Mouse (Mus musculus) adrenal gland, adult 2 months (tissue): ENCODE measurements at regions not wholly inside any gene's neighbourhood (a gene's known extent, or its start where the extent isn't known, plus 50 kb on each side); places are given as distances from the start of the nearest gene placed in this dataset.
"Not testable (repeated sequence)": the region's sequence is repeated elsewhere in the genome, so short reads cannot be mapped to it uniquely, and the experiment has no call there.

ENCODE experiments used
- DNase-seq: peaks from one replicate; pipeline ENCODE4 v3.0.0; 2021

DNA sequence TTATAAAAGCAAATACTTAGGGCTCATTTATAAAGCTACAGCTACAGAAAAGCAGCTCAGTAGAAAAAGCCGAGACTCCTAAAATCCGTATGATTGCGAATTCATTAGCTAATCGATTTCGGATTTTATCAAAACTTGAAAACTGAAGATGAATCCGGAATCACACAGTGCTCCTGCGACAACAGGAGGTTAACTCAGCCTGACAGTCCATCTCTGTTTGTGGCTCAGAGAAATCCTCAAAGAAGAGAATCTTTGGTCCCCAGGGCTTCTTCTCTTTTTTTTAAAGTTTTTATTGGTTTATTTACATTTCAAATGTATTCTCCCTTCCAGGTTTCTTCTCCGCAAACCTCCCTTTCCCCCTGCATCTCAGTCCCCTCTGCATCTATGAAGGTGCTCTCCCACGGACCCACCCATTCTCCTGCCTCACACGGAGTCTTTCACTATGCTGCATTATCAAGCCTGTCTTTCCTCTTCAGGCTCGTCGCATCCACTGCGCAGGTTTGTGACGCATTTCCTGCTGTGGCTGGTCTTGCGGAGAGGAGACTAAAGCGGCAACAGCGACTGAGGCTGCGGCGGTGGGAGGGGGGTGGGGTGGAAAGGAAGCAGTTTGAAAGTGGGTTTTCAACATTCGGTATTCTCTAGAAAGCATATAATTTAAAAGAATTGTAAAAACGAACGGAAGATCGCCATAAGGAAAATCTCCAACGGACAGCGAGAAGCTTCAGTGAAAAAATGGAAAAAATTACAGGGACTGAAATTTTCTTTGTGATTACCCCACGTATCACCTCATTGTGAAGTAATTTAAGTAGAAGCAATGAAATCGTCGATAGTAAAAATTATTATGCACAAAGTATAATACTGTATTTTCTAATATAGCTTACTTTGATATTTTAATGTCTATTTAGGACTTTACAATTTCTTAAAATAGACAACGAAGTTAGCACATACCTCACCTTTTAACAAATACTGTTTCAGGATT, 482.5 kb upstream of the Snrpn start:
- peak; percentile 5 for DNase-seq

DNA sequence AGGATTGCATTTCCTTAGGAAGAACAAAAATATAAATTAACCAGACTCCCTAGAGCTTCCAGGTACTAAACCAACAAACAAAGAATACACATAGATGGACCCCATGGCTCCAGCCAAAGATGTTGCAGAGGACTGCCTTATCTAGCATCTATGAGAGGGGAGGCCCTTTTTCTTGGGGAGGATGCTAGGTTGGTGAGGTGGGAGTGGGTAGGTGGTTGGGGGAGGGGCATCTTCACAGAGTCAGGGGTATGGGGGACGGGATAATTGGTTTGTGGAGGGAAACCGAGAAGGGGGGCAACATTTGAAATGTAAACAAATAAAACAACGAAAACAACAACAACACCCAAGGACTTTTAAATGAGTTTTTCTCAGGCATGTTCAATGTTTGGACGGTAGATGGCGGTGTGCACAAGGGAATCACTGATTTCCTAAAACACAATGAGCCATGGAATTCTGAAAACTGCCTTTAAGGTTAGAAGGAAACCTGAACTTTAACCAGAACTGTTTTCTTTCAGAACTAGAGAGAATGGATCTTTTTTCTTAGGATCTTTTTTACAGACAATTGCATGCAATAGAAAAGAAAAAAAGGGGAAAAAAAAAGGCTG, 477.2 kb upstream of the Snrpn start:
- not testable (repeated sequence) for DNase-seq
